Mouse (Mus musculus) CH12.LX (cell line): ENCODE results near the gene Slc7a14. TPM values are rescaled to one million over a fixed set of nuclear protein-coding genes. Genes with fewer than 3 reads are reported as not detected.

Experiments
- DNase-seq: peaks from one replicate; pipeline ENCODE4 v3.0.0-alpha.2; 2013; ENCODE audit errors: extremely low read depth
- H3K27ac ChIP-seq: 2 replicates; pipeline ENCODE4 v1.5.1; 2012; ENCODE audit warnings: low read depth, mild to moderate bottlenecking, control low read depth, moderate library complexity; ENCODE audit not compliant: insufficient read depth
- H3K27me3 ChIP-seq: replicated peaks from 2 replicates; pipeline ENCODE3; 2012; ENCODE audit warnings: inconsistent platforms
- H3K36me3 ChIP-seq, 2 experiments: replicated peaks in 1 of 2; 2 replicates each; pipeline versions ENCODE3 to v1.6.1; 2012; ENCODE audit warnings: inconsistent platforms in 1 of 2, low read length in 1 of 2, mild to moderate bottlenecking in 1 of 2, mixed read lengths in 1 of 2, moderate library complexity in 1 of 2; ENCODE audit not compliant: control insufficient read depth in 1 of 2, insufficient read depth in 1 of 2
- H3K4me1 ChIP-seq, 2 experiments: 2 replicates each; pipeline ENCODE4 v1.6.1; 2012; ENCODE audit warnings: inconsistent platforms in 1 of 2, moderate library complexity in 1 of 2; ENCODE audit not compliant: insufficient read depth in 2 of 2, control insufficient read depth in 1 of 2
- H3K4me2 ChIP-seq: 2 replicates; pipeline ENCODE4 v1.6.1; 2012; ENCODE audit warnings: low read depth, mild to moderate bottlenecking, control low read depth; ENCODE audit not compliant: poor library complexity, insufficient read depth, severe bottlenecking
- H3K4me3 ChIP-seq, 3 experiments: fragments of 150-350 bp in 1 of 3; sonication (generic) in 1 of 3; replicated peaks in 1 of 3; 2 replicates each; pipeline versions ENCODE3 to v1.5.1; 2011 to 2012; ENCODE audit warnings: low read depth in 2 of 3, low read length in 2 of 3, mild to moderate bottlenecking in 2 of 3, moderate library complexity in 2 of 3, control low read depth in 1 of 3, improper control_type of control experiment in 1 of 3, inconsistent platforms in 1 of 3, mixed read lengths in 1 of 3; ENCODE audit not compliant: poor library complexity in 1 of 3
- H3K79me2 ChIP-seq: replicated peaks from 2 replicates; pipeline ENCODE4 v1.6.1; 2012; ENCODE audit warnings: mild to moderate bottlenecking, moderate library complexity; ENCODE audit not compliant: control insufficient read depth, poor library complexity, insufficient read depth, severe bottlenecking; ENCODE audit errors: extremely low read depth
- H3K9ac ChIP-seq: 2 replicates; pipeline ENCODE4 v1.6.1; 2012; ENCODE audit warnings: low read depth, mild to moderate bottlenecking, control low read depth, moderate library complexity; ENCODE audit not compliant: insufficient read depth
- H3K9me3 ChIP-seq: replicated peaks from 2 replicates; pipeline ENCODE3; 2012; ENCODE audit warnings: low read length, inconsistent platforms, mixed read lengths
- BHLHE40 ChIP-seq: IDR thresholded peaks from 2 replicates; pipeline ENCODE4 v1.6.1; 2011; ENCODE audit warnings: mild to moderate bottlenecking, low read depth, low read length, improper control_type of control experiment
- CHD1 ChIP-seq: IDR thresholded peaks from 2 replicates; pipeline ENCODE4 v1.6.1; 2012; ENCODE audit warnings: low read depth, low read length, improper control_type of control experiment, inconsistent platforms
- CTCF ChIP-seq, 2 experiments: IDR thresholded peaks in 1 of 2; conservative IDR thresholded peaks in 1 of 2; 2 replicates each; pipeline ENCODE4 v1.5.1; 2011 to 2012; ENCODE audit warnings: low read depth in 2 of 2, low read length in 2 of 2, improper control_type of control experiment in 1 of 2, inconsistent platforms in 1 of 2, mild to moderate bottlenecking in 1 of 2, moderate library complexity in 1 of 2
- E2F4 ChIP-seq: IDR thresholded peaks from 2 replicates; pipeline ENCODE4 v1.6.1; 2011; ENCODE audit warnings: low read depth, low read length, improper control_type of control experiment; ENCODE audit not compliant: insufficient replicate concordance
- EP300 ChIP-seq: IDR thresholded peaks from 2 replicates; pipeline ENCODE4 v1.6.1; 2011; ENCODE audit warnings: low read length, improper control_type of control experiment
- ETS1 ChIP-seq: conservative IDR thresholded peaks from 2 replicates; pipeline ENCODE4 v1.6.1; 2012; ENCODE audit warnings: low read depth, mild to moderate bottlenecking, inconsistent platforms, low read length, improper control_type of control experiment, moderate library complexity
- HCFC1 ChIP-seq: IDR thresholded peaks from 2 replicates; pipeline ENCODE4 v1.6.1; 2012; ENCODE audit warnings: low read depth, mild to moderate bottlenecking, inconsistent platforms, low read length, improper control_type of control experiment
- IRF4 ChIP-seq: IDR thresholded peaks from 2 replicates; pipeline ENCODE4 v1.6.1; 2014; ENCODE audit warnings: low read depth, mild to moderate bottlenecking, inconsistent platforms, low read length, improper control_type of control experiment
- JUND ChIP-seq: conservative IDR thresholded peaks from 2 replicates; pipeline ENCODE4 v1.6.1; 2011; ENCODE audit warnings: low read depth, low read length, improper control_type of control experiment
- KAT2A ChIP-seq: IDR thresholded peaks from 2 replicates; pipeline ENCODE4 v1.6.1; 2012; ENCODE audit warnings: low read length, improper control_type of control experiment, inconsistent platforms; ENCODE audit not compliant: insufficient replicate concordance
- MAX ChIP-seq: IDR thresholded peaks from 2 replicates; pipeline ENCODE4 v1.6.1; 2011; ENCODE audit warnings: low read length, improper control_type of control experiment
- MAZ ChIP-seq: IDR thresholded peaks from 2 replicates; pipeline ENCODE4 v1.6.1; 2012; ENCODE audit warnings: low read depth, mild to moderate bottlenecking, inconsistent platforms, low read length, improper control_type of control experiment, moderate library complexity
- MEF2A ChIP-seq: IDR thresholded peaks from 2 replicates; pipeline ENCODE4 v1.6.1; 2014; ENCODE audit warnings: low read depth, mild to moderate bottlenecking, inconsistent platforms, low read length, improper control_type of control experiment, borderline replicate concordance
- MYC ChIP-seq: IDR thresholded peaks from 2 replicates; pipeline ENCODE4 v1.6.1; 2011; ENCODE audit warnings: low read depth, mild to moderate bottlenecking, improper control_type of control experiment, low read length
- NELFE ChIP-seq: IDR thresholded peaks from 2 replicates; pipeline ENCODE4 v1.6.1; 2011; ENCODE audit warnings: low read depth, low read length, improper control_type of control experiment
- POLR2A ChIP-seq: IDR thresholded peaks from 2 replicates; pipeline ENCODE4 v1.6.1; 2011; ENCODE audit warnings: low read depth, mild to moderate bottlenecking, improper control_type of control experiment, low read length
- POLR2AphosphoS2 ChIP-seq: IDR thresholded peaks from 2 replicates; pipeline ENCODE4 v1.6.1; 2011; ENCODE audit warnings: low read depth, low read length, improper control_type of control experiment
- RAD21 ChIP-seq: IDR thresholded peaks from 2 replicates; pipeline ENCODE4 v1.6.1; 2011; ENCODE audit warnings: low read depth, mild to moderate bottlenecking, low read length, improper control_type of control experiment, moderate library complexity
- RCOR1 ChIP-seq: conservative IDR thresholded peaks from 2 replicates; pipeline ENCODE4 v1.6.1; 2012; ENCODE audit warnings: low read depth, mild to moderate bottlenecking, inconsistent platforms, low read length, improper control_type of control experiment
- SIN3A ChIP-seq: IDR thresholded peaks from 2 replicates; pipeline ENCODE4 v1.6.1; 2012; ENCODE audit warnings: low read length, improper control_type of control experiment, inconsistent platforms
- SMC3 ChIP-seq: IDR thresholded peaks from 2 replicates; pipeline ENCODE4 v1.6.1; 2011; ENCODE audit warnings: low read depth, low read length, improper control_type of control experiment
- TBP ChIP-seq: conservative IDR thresholded peaks from 2 replicates; pipeline ENCODE4 v1.6.1; 2011; ENCODE audit warnings: low read depth, low read length, improper control_type of control experiment
- TCF12 ChIP-seq: IDR thresholded peaks from 2 replicates; pipeline ENCODE4 v1.6.1; 2014; ENCODE audit warnings: low read depth, mild to moderate bottlenecking, inconsistent platforms, low read length, improper control_type of control experiment
- USF1 ChIP-seq: IDR thresholded peaks from 2 replicates; pipeline ENCODE4 v1.6.1; 2014; ENCODE audit warnings: low read depth, mild to moderate bottlenecking, inconsistent platforms, low read length, improper control_type of control experiment
- USF2 ChIP-seq: conservative IDR thresholded peaks from 2 replicates; pipeline ENCODE4 v1.6.1; 2011; ENCODE audit warnings: low read depth, low read length, improper control_type of control experiment
- ZC3H11A ChIP-seq: IDR thresholded peaks from 2 replicates; pipeline ENCODE4 v1.6.1; 2012; ENCODE audit warnings: low read depth, mild to moderate bottlenecking, inconsistent platforms, low read length, improper control_type of control experiment
- ZKSCAN1 ChIP-seq: IDR thresholded peaks from 2 replicates; pipeline ENCODE4 v1.6.1; 2012; ENCODE audit warnings: low read depth, inconsistent platforms, low read length, improper control_type of control experiment, borderline replicate concordance
- ZMIZ1 ChIP-seq: IDR thresholded peaks from 2 replicates; pipeline ENCODE4 v1.6.1; 2012; ENCODE audit warnings: low read depth, mild to moderate bottlenecking, inconsistent platforms, low read length, improper control_type of control experiment
- dilution Hi-C: fragments of 300-500 bp; cut with MboI; formaldehyde crosslinking; loops from 2 replicates; pipeline ENCODE4 v1.14.3; 2020; ENCODE audit warnings: low sequenced_read_pairs; ENCODE audit not compliant: extremely low pct_unique_long_range_greater_than_20kb, extremely low pct_ligation_motif_present
- in situ Hi-C: fragments of 300-500 bp; cut with MboI; formaldehyde crosslinking; loops from 3 replicates; pipeline ENCODE4 v1.14.3; 2019; ENCODE audit warnings: low sequenced_read_pairs, low pct_ligation_motif_present, low pct_unique_long_range_greater_than_20kb, mixed read lengths
- polyA plus RNA-seq: library from polyadenylated mRNA; unstranded; fragments of >175 nt; gene quantifications from 2 replicates; pipeline ENCODE4 v1.2.1, GENCODE M21; 2012; ENCODE audit warnings: low read depth; ENCODE audit not compliant: insufficient read length
- total RNA-seq, 2 experiments: library from RNA; depleted of rRNA; stranded (reverse); fragments of 300-350 nt in 1 of 2; fragments of >200 nt in 1 of 2; gene quantifications; 2 replicates each; pipeline ENCODE4 v1.2.3; 2012 to 2014

The Slc7a14 gene
- total and polyA plus RNA-seq, 3 experiments: not detected

- Histone ChIP-seq H3K9ac (no peak overlapping the region), H3K27ac (no peak overlapping the region), H3K4me1 (peaks cover 4 to 31% of the 10 kb centered on the region in 2 experiments; a peak in 3 of 4 replicates), H3K79me2 (no peaks in the 10 kb centered on the region), H3K4me2 (no peak overlapping the region), H3K4me3 (no peak overlapping the region), H3K9me3 (no peaks in the 10 kb centered on the region), H3K27me3 (no peaks in the 10 kb centered on the region), H3K36me3 (no peaks in the 10 kb centered on the region)
- TF ChIP-seq HCFC1 (no peak), POLR2AphosphoS2 (no peak), KAT2A (no peak), USF2 (no peak), MYC (no peak), TBP (no peak), IRF4 (no peak), POLR2A (no peak), ETS1 (no peak), NELFE (no peak), ZC3H11A (no peak), MAZ (no peak), EP300 (no peak), CTCF (conservative IDR thresholded peaks at IDR 0.05 in 1 of 2, IDR thresholded peaks at IDR 0.05 in 1 of 2; ENCODE audit: low read depth in 2 of 2, low read length in 2 of 2) (no peak), CHD1 (no peak), JUND (no peak), BHLHE40 (no peak), SMC3 (no peak)
- dilution Hi-C loops: no loop called here
- in situ Hi-C loops: loop anchor here (25.0 kb wide), 1 partner anchor 172 kb away; no protein-coding TSS in a partner anchor
- no peak for DNase-seq
Observed at GRCm38 (mm10) chr3:31233746-31234312, 76.3 kb downstream of the Slc7a14 start.

- Histone ChIP-seq H3K9ac (no peak overlapping the region), H3K4me2 (no peak overlapping the region), H3K9me3 (no peaks in the 10 kb centered on the region), H3K4me3 (no peak overlapping the region), H3K36me3 (no peaks in the 10 kb centered on the region), H3K27me3 (no peaks in the 10 kb centered on the region), H3K4me1 (peaks cover 4 to 13% of the 10 kb centered on the region in 2 experiments; a peak in 3 of 4 replicates), H3K79me2 (no peaks in the 10 kb centered on the region), H3K27ac (no peak overlapping the region)
- in situ Hi-C loops: loop anchor here (25.0 kb wide), 1 partner anchor 167 kb away; no protein-coding TSS in a partner anchor
- no peak for DNase-seq
- no peak for TF ChIP-seq TCF12
- no peak for TF ChIP-seq MEF2A
- TF ChIP-seq CHD1: no peak
- TF ChIP-seq ZC3H11A: no peak
- no peak for TF ChIP-seq USF1
- TF ChIP-seq RCOR1: no peak
- TF ChIP-seq RAD21: no peak
- no peak for TF ChIP-seq MAX
- TF ChIP-seq HCFC1: no peak
- TF ChIP-seq POLR2AphosphoS2: no peak
- TF ChIP-seq ZKSCAN1: no peak
- TF ChIP-seq SIN3A: no peak
- no peak for TF ChIP-seq E2F4
- no peak for TF ChIP-seq EP300
- TF ChIP-seq ZMIZ1: no peak
- no peak for TF ChIP-seq KAT2A
- TF ChIP-seq IRF4: no peak
- dilution Hi-C loops: no loop called here
Observed at GRCm38 (mm10) chr3:31229281-31229680, 80.9 kb downstream of the Slc7a14 start.
